Mouse (Mus musculus) ES-E14 (cell line): ENCODE results near the gene Zfhx3. TPM values are rescaled to one million over a fixed set of nuclear protein-coding genes. Genes with fewer than 3 reads are reported as not detected.

Source experiments
- DNase-seq: peaks from one replicate; pipeline ENCODE4 v3.0.0-alpha.2; 2013; ENCODE audit warnings: low read depth, low spot score
- H3K27ac ChIP-seq: 2 replicates; pipeline ENCODE4 v1.5.1; 2012; ENCODE audit warnings: low read depth, mild to moderate bottlenecking, low read length, moderate library complexity, mixed read lengths; ENCODE audit not compliant: poor library complexity, insufficient read depth, severe bottlenecking
- H3K36me3 ChIP-seq: 2 replicates; pipeline ENCODE4 v1.6.1; 2012; ENCODE audit warnings: mild to moderate bottlenecking, low read length, moderate library complexity, mixed read lengths; ENCODE audit not compliant: control insufficient read depth, poor library complexity, insufficient read depth, severe bottlenecking
- H3K4me1 ChIP-seq, 2 experiments: fragments of 150-350 bp in 1 of 2; sonication (generic) in 1 of 2; 2 replicates each; pipeline ENCODE4 v1.6.1; 2012; ENCODE audit warnings: low read length in 2 of 2, mild to moderate bottlenecking in 1 of 2, mixed read lengths in 1 of 2; ENCODE audit not compliant: control insufficient read depth in 2 of 2, insufficient read depth in 2 of 2, poor library complexity in 1 of 2
- H3K4me3 ChIP-seq, 2 experiments: fragments of 150-350 bp in 1 of 2; sonication (generic) in 1 of 2; 2 replicates each; pipeline ENCODE4 v1.5.1; 2012; ENCODE audit warnings: low read length in 2 of 2, low read depth in 1 of 2, mild to moderate bottlenecking in 1 of 2, mixed read lengths in 1 of 2; ENCODE audit not compliant: insufficient read depth in 1 of 2, poor library complexity in 1 of 2, severe bottlenecking in 1 of 2
- H3K9ac ChIP-seq: 2 replicates; pipeline ENCODE4 v1.6.1; 2012; ENCODE audit warnings: low read depth, mild to moderate bottlenecking, low read length, mixed read lengths; ENCODE audit not compliant: poor library complexity, insufficient read depth, severe bottlenecking
- H3K9me3 ChIP-seq: fragments of 150-350 bp; sonication (generic); 2 replicates; pipeline ENCODE4 v1.6.1; 2012; ENCODE audit warnings: low read depth, mild to moderate bottlenecking, low read length; ENCODE audit not compliant: control insufficient read depth, insufficient read depth
- CHD2 ChIP-seq: IDR thresholded peaks from 2 replicates; pipeline ENCODE4 v1.6.1; 2014; ENCODE audit warnings: mild to moderate bottlenecking, low read depth, low read length, inconsistent platforms
- HCFC1 ChIP-seq: IDR thresholded peaks from 2 replicates; pipeline ENCODE4 v1.6.1; 2012; ENCODE audit warnings: low read length, inconsistent platforms, borderline replicate concordance; ENCODE audit not compliant: insufficient read depth
- MAFK ChIP-seq: IDR thresholded peaks from 2 replicates; pipeline ENCODE4 v1.6.1; 2014; ENCODE audit warnings: mild to moderate bottlenecking, low read depth, low read length, inconsistent platforms; ENCODE audit not compliant: insufficient read depth
- ZC3H11A ChIP-seq: IDR thresholded peaks from 2 replicates; pipeline ENCODE4 v1.6.1; 2012; ENCODE audit warnings: low read depth, mild to moderate bottlenecking, inconsistent platforms, low read length, borderline replicate concordance
- ZNF384 ChIP-seq: IDR thresholded peaks from 2 replicates; pipeline ENCODE4 v1.6.1; 2012; ENCODE audit warnings: low read depth, low read length, inconsistent platforms
- in situ Hi-C, 2 experiments: fragments of 600-800 bp; cut with MboI; formaldehyde crosslinking; loops; one replicate each; pipeline ENCODE4 v1.15.1; 2025; ENCODE audit warnings: low sequenced_read_pairs in 2 of 2, inconsistent platforms in 1 of 2; ENCODE audit not compliant: unreplicated experiment in 2 of 2
- total RNA-seq: library from RNA; depleted of rRNA; stranded (reverse); fragments of 300-350 nt; gene quantifications from 2 replicates; pipeline ENCODE4 v1.2.3, GENCODE M21; 2012

Gene Zfhx3
- total RNA-seq, 1 experiment = 8.8 TPM

- DNase-seq = no peak
- Histone ChIP-seq H3K36me3 (no peaks in the 10 kb centered on the region), H3K4me1 (no peaks in the 10 kb centered on the region), H3K9me3 (no peaks in the 10 kb centered on the region), H3K9ac (no peak overlapping the region), H3K4me3 (no peak overlapping the region), H3K27ac (no peak overlapping the region)
- no peak for TF ChIP-seq CHD2
- in situ Hi-C loops = no loop called here
These were observed 1057.1 kb downstream of the Zfhx3 start for GRCm38 (mm10) chr8:108999297-109000249.

GRCm38 (mm10) chr8:109001031-109001430 lies 1058.6 kb downstream of the Zfhx3 start:
- DNase-seq = no peak
- Histone ChIP-seq H3K27ac (no peak overlapping the region), H3K9me3 (no peaks in the 10 kb centered on the region), H3K4me1 (no peaks in the 10 kb centered on the region), H3K36me3 (no peaks in the 10 kb centered on the region), H3K4me3 (no peak overlapping the region), H3K9ac (no peak overlapping the region)
- no peak for TF ChIP-seq ZNF384
- no peak for TF ChIP-seq HCFC1
- no peak for TF ChIP-seq CHD2
- TF ChIP-seq MAFK = no peak
- in situ Hi-C loops = no loop called here

GRCm38 (mm10) chr8:109001923-109002322 lies 1059.5 kb downstream of the Zfhx3 start:
- no peak for DNase-seq
- in situ Hi-C loops = no loop called here
- TF ChIP-seq ZNF384 = no peak
- TF ChIP-seq CHD2 = no peak
- TF ChIP-seq HCFC1 = no peak
- no peak for TF ChIP-seq MAFK
- TF ChIP-seq ZC3H11A = no peak
- H3K4me1 ChIP-seq = peaks cover 0 to 2% of the 10 kb centered on the region in 2 experiments; a peak in 1 of 4 replicates
- H3K9me3 ChIP-seq = no peaks in the 10 kb centered on the region
- no peaks in the 10 kb centered on the region for H3K36me3 ChIP-seq
- H3K27ac ChIP-seq = no peak overlapping the region
- H3K4me3 ChIP-seq = no peak overlapping the region
- H3K9ac ChIP-seq = no peak overlapping the region

GRCm38 (mm10) chr8:109006986-109007385 lies 1064.5 kb downstream of the Zfhx3 start:
- no peak overlapping the region for H3K27ac ChIP-seq
- H3K9me3 ChIP-seq = no peaks in the 10 kb centered on the region
- no peak overlapping the region for H3K9ac ChIP-seq
- H3K4me3 ChIP-seq = no peak overlapping the region
- in situ Hi-C loops = no loop called here
- no peak for TF ChIP-seq ZNF384
- no peak for TF ChIP-seq HCFC1
- TF ChIP-seq ZC3H11A = no peak
- no peak for TF ChIP-seq CHD2
- no peak for TF ChIP-seq MAFK
- H3K36me3 ChIP-seq = no peaks in the 10 kb centered on the region
- peaks cover 0 to 2% of the 10 kb centered on the region in 2 experiments; a peak in 1 of 4 replicates for H3K4me1 ChIP-seq
- no peak for DNase-seq
